Mouse (Mus musculus) embryonic stem cell, embryonic (primary cell): ENCODE results near the gene Urad.

ENCODE experiments used
- CTCF ChIA-PET, 4 experiments: fragments of 300-600 bp in 2 of 4; fragments of 350-600 bp in 2 of 4; sonication (Branson Sonifier 250); formaldehyde crosslinking; loops; one replicate each; lab custom pipeline; 2022; ENCODE audit warnings: inconsistent platforms in 2 of 4; lab: Charles Lee
- POLR2A ChIA-PET, 4 experiments: fragments of 300-600 bp in 2 of 4; fragments of 350-600 bp in 2 of 4; sonication (Branson Sonifier 250); formaldehyde crosslinking; loops; one replicate each; lab custom pipeline; 2022; ENCODE audit warnings: antibody characterized with exemption in 4 of 4, inconsistent platforms in 1 of 4; lab: Charles Lee

Gene Urad

DNA sequence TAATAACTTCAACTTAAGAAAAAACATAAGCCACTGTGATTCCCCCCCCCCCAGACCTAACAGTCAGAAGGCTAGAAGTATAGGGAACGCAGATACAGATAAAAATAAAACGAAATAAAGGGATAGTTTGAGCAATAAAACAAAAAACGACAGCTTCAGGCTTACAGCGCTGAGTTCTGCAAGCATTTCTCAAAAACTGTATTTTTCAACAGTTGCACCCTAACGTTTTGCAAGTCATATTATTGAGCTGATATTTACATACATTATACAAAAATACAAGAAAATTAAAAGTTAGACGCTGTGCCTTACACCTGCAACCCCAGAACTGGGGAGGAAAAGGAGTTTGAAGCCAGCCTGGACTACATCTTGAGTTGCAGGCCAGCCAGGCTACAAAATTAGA, 52.9 kb downstream of the Urad start:
- ChIA-PET CTCF (interaction anchor here in 2 of 4 experiments (0.6 to 2.4 kb wide), 7 partner anchors 10 to 50 kb away, joined by 3 to 11 read pairs (median 4); no protein-coding TSS in a partner anchor), POLR2A (no interaction called here)

DNA sequence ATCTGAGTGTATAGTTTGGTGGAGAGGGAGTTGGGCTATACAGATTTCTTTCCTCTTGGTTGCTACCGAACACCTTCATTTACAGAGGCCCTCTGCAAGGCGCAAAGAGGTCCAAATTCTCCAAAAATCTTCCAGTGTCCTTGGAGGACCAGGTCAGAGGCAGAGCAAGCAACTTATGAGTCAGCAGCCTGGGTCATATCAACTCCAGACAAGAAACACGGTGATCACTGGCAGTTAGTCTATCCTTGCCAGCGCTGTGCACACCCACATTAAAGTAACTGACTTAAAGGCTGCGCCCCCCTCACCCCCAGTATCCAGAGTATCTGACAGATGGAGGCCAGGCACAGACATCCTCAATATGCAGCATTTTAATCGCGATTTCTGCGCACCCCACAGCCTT, 53.5 kb downstream of the Urad start:
- ChIA-PET CTCF (interaction anchor here in 1 of 4 experiments (2.4 kb wide), 1 partner anchor 25 kb away, joined by 11 read pairs; no protein-coding TSS in a partner anchor), POLR2A (interaction anchor here in 1 of 4 experiments (0.6 kb wide), 1 partner anchor 57 kb away, joined by 4 read pairs; no protein-coding TSS in a partner anchor)

DNA sequence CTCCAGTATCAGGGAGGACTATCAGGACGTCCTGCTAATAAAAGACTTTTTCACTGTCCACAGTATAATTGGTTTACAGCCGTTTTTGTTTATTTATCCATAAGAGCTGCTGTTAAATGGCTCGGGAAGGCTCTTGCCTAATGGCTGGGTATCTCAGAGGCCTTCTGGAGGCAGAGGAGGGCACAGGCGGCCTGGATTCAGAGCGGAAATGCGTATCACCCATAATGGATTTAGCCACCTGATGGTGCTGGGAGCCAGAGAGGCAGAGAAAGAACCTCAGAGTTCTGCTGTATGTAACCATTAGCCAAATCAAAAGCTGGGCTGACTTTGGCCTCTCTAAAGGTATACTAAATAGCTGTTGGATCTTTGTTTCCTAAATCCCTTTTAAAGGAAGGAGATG, 54.8 kb downstream of the Urad start:
- ChIA-PET POLR2A (interaction anchor here in 1 of 4 experiments (0.7 kb wide), 1 partner anchor 107 kb away, joined by 4 read pairs; no protein-coding TSS in a partner anchor), CTCF (interaction anchor here in 3 of 4 experiments (0.6 to 1.0 kb wide), 4 partner anchors 11 to 623 kb away, joined by 3 read pairs; no protein-coding TSS in a partner anchor)
